Mouse (Mus musculus) retina, embryonic 14.5 days (tissue): ENCODE measurements at regions not wholly inside any gene's neighbourhood (a gene's known extent, or its start where the extent isn't known, plus 50 kb on each side); places are given as distances from the start of the nearest gene placed in this dataset.

Source experiments
- DNase-seq: peaks from one replicate; pipeline ENCODE4 v3.0.0-alpha.2; 2015; ENCODE audit warnings: low spot score

DNA sequence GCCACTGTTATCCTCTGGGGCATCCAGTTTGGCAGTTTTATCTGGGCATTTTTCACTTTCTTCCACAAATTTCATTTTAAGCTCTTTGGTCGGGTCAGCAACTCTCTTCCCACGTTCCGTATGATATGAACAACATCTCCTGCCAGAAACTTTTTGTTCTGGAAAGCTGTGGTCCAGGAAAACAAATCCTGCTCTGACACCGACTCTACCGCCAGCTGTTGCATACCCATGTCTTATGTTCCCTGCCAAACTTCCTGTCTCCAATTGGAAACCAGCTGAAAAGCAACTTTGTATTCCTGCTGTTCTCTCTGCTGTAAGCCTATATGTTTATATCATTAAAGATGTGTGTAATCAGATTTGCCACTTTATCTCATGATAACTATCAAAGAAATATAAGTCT, 551.6 kb upstream of the Kirrel3 start:
- DNase-seq: no peak

DNA sequence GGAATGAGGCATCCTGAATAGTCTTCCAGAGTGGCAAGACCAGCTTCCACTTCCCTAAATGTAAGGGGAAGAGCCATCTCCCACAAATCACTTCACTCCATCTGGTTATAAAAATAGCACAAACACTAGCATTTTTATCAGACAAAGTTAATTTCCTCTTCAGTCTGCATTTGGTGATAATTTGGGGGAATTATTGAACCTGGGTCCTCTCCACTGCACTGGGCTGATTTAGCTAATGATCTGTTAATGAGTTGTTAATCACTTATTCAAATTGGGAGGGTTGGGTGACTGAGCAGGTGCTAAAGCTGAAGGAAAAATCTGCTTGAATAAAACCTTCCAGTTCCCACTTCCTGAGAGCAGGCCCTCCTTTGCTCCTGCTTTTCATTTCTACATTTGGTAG, 531.4 kb upstream of the Kirrel3 start:
- no peak for DNase-seq
